Mouse (Mus musculus) lung, adult 2 months (tissue): ENCODE data around the gene Sez6l2.

ENCODE experiments used
- CTCF ChIP-seq: fragments of 200-500 bp; IDR thresholded peaks from 2 replicates; pipeline ENCODE4 v1.5.1; 2011; ENCODE audit warnings: mild to moderate bottlenecking, low read length, control low read depth; ENCODE audit not compliant: insufficient read depth
- POLR2A ChIP-seq: fragments of 200-500 bp; IDR thresholded peaks from 2 replicates; pipeline ENCODE4 v1.6.1; 2011; ENCODE audit warnings: low read depth, mild to moderate bottlenecking, control low read depth, low read length, borderline replicate concordance; ENCODE audit errors: extremely low read depth

- TF ChIP-seq CTCF (no peak), POLR2A (no peak)
Measured at GRCm38 (mm10) chr7:127014993-127015392, 64.6 kb downstream of the Sez6l2 start.
